Mouse (Mus musculus): ENCODE data around the gene Tead3. TPM values are rescaled to one million over a fixed set of nuclear protein-coding genes. Genes with fewer than 3 reads are reported as not detected.

Gene Tead3
- total and polyA plus RNA-seq, 3 experiments, result 0.42 TPM; not detected in 2

DNA sequence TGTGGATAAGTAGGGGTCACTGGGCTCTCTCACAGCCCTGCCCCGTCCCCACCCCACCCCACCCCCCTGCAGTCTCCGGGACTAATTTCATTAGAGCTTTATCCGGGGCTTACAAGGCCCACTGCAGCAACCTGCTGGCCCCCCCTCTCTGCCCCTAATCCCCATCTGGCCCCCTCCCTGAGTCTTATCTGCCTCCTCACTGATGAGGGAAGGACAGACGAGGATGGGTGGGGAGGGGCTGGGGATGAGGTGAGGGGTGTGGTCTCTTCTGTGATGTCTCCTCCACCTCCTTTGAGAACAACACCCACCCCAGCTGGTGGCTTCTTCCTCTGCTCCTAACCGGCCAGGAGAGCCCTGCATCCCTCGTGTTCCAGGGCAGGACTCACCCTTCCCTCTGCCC, 29.6 kb upstream of the Tead3 start:
- TF ChIP-seq POLR2A (IDR thresholded peaks at IDR 0.05; ENCODE audit: low read depth, low read length) (no peak), SMC3 (IDR thresholded peaks at IDR 0.05; ENCODE audit: low read depth, low read length) (no peak), MAFK (IDR thresholded peaks at IDR 0.05; ENCODE audit: insufficient replicate concordance, low read length) (no peak), RAD21 (IDR thresholded peaks at IDR 0.05; ENCODE audit: low read depth, low read length) (no peak), MYC (IDR thresholded peaks at IDR 0.05; ENCODE audit: low read depth, low read length) (no peak), SIN3A (IDR thresholded peaks at IDR 0.05; ENCODE audit: low read length) (no peak), CHD1 (IDR thresholded peaks at IDR 0.05; ENCODE audit: low read depth, low read length) (no peak), USF1 (IDR thresholded peaks at IDR 0.05; ENCODE audit: low read depth, low read length) (no peak), BHLHE40 (IDR thresholded peaks at IDR 0.05; ENCODE audit: low read depth, low read length) (no peak), JUND (conservative IDR thresholded peaks at IDR 0.05; ENCODE audit: low read depth, low read length) (no peak), USF2 (conservative IDR thresholded peaks at IDR 0.05; ENCODE audit: low read depth, low read length) (no peak), E2F4 (IDR thresholded peaks at IDR 0.05; ENCODE audit: insufficient replicate concordance, low read depth, low read length) (no peak), MXI1 (IDR thresholded peaks at IDR 0.05; ENCODE audit: low read depth, low read length) (no peak), NRF1 (IDR thresholded peaks at IDR 0.05; ENCODE audit: low read depth, low read length) (no peak), EP300 (IDR thresholded peaks at IDR 0.05; ENCODE audit: low read length) (no peak), NELFE (IDR thresholded peaks at IDR 0.05; ENCODE audit: low read depth, low read length) (no peak)
- no peak for DNase-seq (ENCODE audit: extremely low read depth)
- Histone ChIP-seq H3K4me3 (replicated peaks in 1 of 3; ENCODE audit: low read depth in 2 of 3, low read length in 2 of 3, poor library complexity in 1 of 3) (no peak overlapping the region), H3K36me3 (replicated peaks in 1 of 2; ENCODE audit: control insufficient read depth in 1 of 2, insufficient read depth in 1 of 2, low read length in 1 of 2) (no peaks in the 10 kb centered on the region), H3K27me3 (replicated peaks) (peaks cover 8% of the 10 kb centered on the region), H3K27ac (ENCODE audit: insufficient read depth, low read depth) (no peak overlapping the region), H3K9me3 (replicated peaks; ENCODE audit: low read length) (no peaks in the 10 kb centered on the region), H3K79me2 (replicated peaks; ENCODE audit: control insufficient read depth, extremely low read depth, insufficient read depth, poor library complexity, severe bottlenecking) (no peaks in the 10 kb centered on the region), H3K4me2 (ENCODE audit: insufficient read depth, low read depth, poor library complexity, severe bottlenecking) (no peak overlapping the region), H3K9ac (ENCODE audit: insufficient read depth, low read depth) (no peak overlapping the region), H3K4me1 (ENCODE audit: control insufficient read depth in 1 of 2, insufficient read depth in 2 of 2) (peaks cover 0 to 4% of the 10 kb centered on the region in 2 experiments; a peak in 1 of 4 replicates)
- in situ Hi-C loops (cut with MboI; ENCODE audit: low pct_ligation_motif_present, low pct_unique_long_range_greater_than_20kb, low sequenced_read_pairs) (no loop called here), dilution Hi-C loops (cut with MboI; ENCODE audit: extremely low pct_ligation_motif_present, extremely low pct_unique_long_range_greater_than_20kb, low sequenced_read_pairs) (no loop called here)

GRCm38 (mm10) chr17:28375592-28376061, 25.0 kb upstream of the Tead3 start:
- no peaks in the 10 kb centered on the region for H3K9me3 ChIP-seq (replicated peaks; ENCODE audit: low read length)
- dilution Hi-C loops (cut with MboI; ENCODE audit: extremely low pct_ligation_motif_present, extremely low pct_unique_long_range_greater_than_20kb, low sequenced_read_pairs), result no loop called here
- DNase-seq (ENCODE audit: extremely low read depth), result no peak

More at GRCm38 (mm10) chr17:28375592-28376061, 25.0 kb upstream of the Tead3 start:
- TF ChIP-seq PAX5 (IDR thresholded peaks at IDR 0.05; ENCODE audit: low read length), result no peak
- no peak for TF ChIP-seq JUN (IDR thresholded peaks at IDR 0.05; ENCODE audit: insufficient read depth, low read depth, low read length)
- no peak for TF ChIP-seq MAZ (IDR thresholded peaks at IDR 0.05; ENCODE audit: low read depth, low read length)
- TF ChIP-seq MEF2A (IDR thresholded peaks at IDR 0.05; ENCODE audit: borderline replicate concordance, low read depth, low read length), result no peak
- TF ChIP-seq EP300 (IDR thresholded peaks at IDR 0.05; ENCODE audit: low read length), result no peak
- no peak for TF ChIP-seq RCOR1 (conservative IDR thresholded peaks at IDR 0.05; ENCODE audit: low read depth, low read length)
- TF ChIP-seq MAX (IDR thresholded peaks at IDR 0.05; ENCODE audit: low read length), result no peak
- TF ChIP-seq CHD2 (IDR thresholded peaks at IDR 0.05; ENCODE audit: low read length), result no peak
- no peak for TF ChIP-seq USF2 (conservative IDR thresholded peaks at IDR 0.05; ENCODE audit: low read depth, low read length)
- no peak for TF ChIP-seq ETS1 (conservative IDR thresholded peaks at IDR 0.05; ENCODE audit: low read depth, low read length)
- TF ChIP-seq TCF12 (IDR thresholded peaks at IDR 0.05; ENCODE audit: low read depth, low read length), result no peak
- in situ Hi-C loops (cut with MboI; ENCODE audit: low pct_ligation_motif_present, low pct_unique_long_range_greater_than_20kb, low sequenced_read_pairs), result loop anchor here (10.0 kb wide), 1 partner anchor 159 kb away; the partner anchor contains the start of gene Armc12
- Histone ChIP-seq H3K27ac (ENCODE audit: insufficient read depth, low read depth) (no peak overlapping the region), H3K9ac (ENCODE audit: insufficient read depth, low read depth) (no peak overlapping the region), H3K4me3 (replicated peaks in 1 of 3; ENCODE audit: low read depth in 2 of 3, low read length in 2 of 3, poor library complexity in 1 of 3) (no peak overlapping the region), H3K4me1 (ENCODE audit: control insufficient read depth in 1 of 2, insufficient read depth in 2 of 2) (peaks cover 0 to 4% of the 10 kb centered on the region in 2 experiments; a peak in 1 of 4 replicates), H3K36me3 (replicated peaks in 1 of 2; ENCODE audit: control insufficient read depth in 1 of 2, insufficient read depth in 1 of 2, low read length in 1 of 2) (no peaks in the 10 kb centered on the region), H3K4me2 (ENCODE audit: insufficient read depth, low read depth, poor library complexity, severe bottlenecking) (no peak overlapping the region), H3K27me3 (replicated peaks) (peaks cover 11% of the 10 kb centered on the region), H3K79me2 (replicated peaks; ENCODE audit: control insufficient read depth, extremely low read depth, insufficient read depth, poor library complexity, severe bottlenecking) (no peaks in the 10 kb centered on the region)
